Mouse (Mus musculus) spleen, adult 2 months (tissue): Measurements from ENCODE around the gene Ptch2.

Experiments
- CTCF ChIP-seq: fragments of 200-500 bp; IDR thresholded peaks from 2 replicates; pipeline ENCODE4 v1.5.1; 2011; ENCODE audit warnings: mild to moderate bottlenecking, inconsistent platforms; ENCODE audit not compliant: insufficient read depth, insufficient read length, insufficient replicate concordance; ENCODE audit errors: extremely low read depth
- POLR2A ChIP-seq: fragments of 200-500 bp; IDR thresholded peaks from 2 replicates; pipeline ENCODE4 v1.6.1; 2011; ENCODE audit warnings: low read depth, low read length, inconsistent platforms

GRCm38 (mm10) chr4:117068035-117068434, 27.8 kb upstream of the Ptch2 start:
- no peak for TF ChIP-seq CTCF
- no peak for TF ChIP-seq POLR2A
